Mouse (Mus musculus) intestine, embryonic 16.5 days (tissue): ENCODE measurements around the gene Snai3. TPM values are rescaled to one million over a fixed set of nuclear protein-coding genes. Genes with fewer than 3 reads are reported as not detected.

ENCODE experiments used
- microRNA-seq: library from miRNA; unstranded; fragments of <30 nt; microRNA quantifications from one replicate; pipeline ENCODE4, GENCODE M21; 2016
- polyA plus RNA-seq: library from polyadenylated mRNA; unstranded; fragments of >200 nt; fragmentation: Nextera tagmentation; extraction: Ambion mirVana; gene quantifications from 2 replicates; pipeline ENCODE4 v1.2.1, GENCODE M21; 2015

Gene Snai3
- polyA plus RNA-seq, 1 experiment from 2014 or later: 0.73 TPM

Small RNA genes within 50 kb of the gene (microRNA-seq; reads per million reads assigned to microRNA genes)
- not detected for gene Gm24366

Other genes starting within 250 kb of the Snai3 start
- 2.6 and 2.7 TPM in 2 replicates for gene Zfpm1, start 178.6 kb downstream of the Snai3 start, polyA plus RNA-seq
- not detected in 2 replicates for gene Trhr2, start 100.0 kb downstream of the Snai3 start, polyA plus RNA-seq
- gene Zc3h18, start 84.1 kb downstream of the Snai3 start, polyA plus RNA-seq: 40.5 and 43.1 TPM in 2 replicates
- gene Il17c, start 38.7 kb downstream of the Snai3 start, polyA plus RNA-seq: not detected in 2 replicates
- 338 and 349 TPM in 2 replicates for gene Cyba, start 27.8 kb downstream of the Snai3 start, polyA plus RNA-seq
- gene Mvd, start 17.3 kb downstream of the Snai3 start, polyA plus RNA-seq: 80.4 and 81.7 TPM in 2 replicates
- 29.2 and 30.4 TPM in 2 replicates for gene Rnf166, start 15.3 kb upstream of the Snai3 start, polyA plus RNA-seq
- gene Ctu2, start 15.4 kb upstream of the Snai3 start, polyA plus RNA-seq: 37.9 and 43.6 TPM in 2 replicates
- 9.8 and 11.3 TPM in 2 replicates for gene Piezo1, start 90.6 kb upstream of the Snai3 start, polyA plus RNA-seq
- 36.2 and 40.0 TPM in 2 replicates for gene Cdt1, start 107.3 kb upstream of the Snai3 start, polyA plus RNA-seq
- 736 and 778 TPM in 2 replicates for gene Aprt, start 116.2 kb upstream of the Snai3 start, polyA plus RNA-seq
- gene Galns, start 150.7 kb upstream of the Snai3 start, polyA plus RNA-seq: 22.4 and 27.4 TPM in 2 replicates
- 76.7 and 86.4 TPM in 2 replicates for gene Trappc2l, start 150.9 kb upstream of the Snai3 start, polyA plus RNA-seq
- gene Pabpn1l, start 162.0 kb upstream of the Snai3 start, polyA plus RNA-seq: 0.23 TPM in 1 of 2 replicates, not detected in the other
- gene Cbfa2t3, start 238.4 kb upstream of the Snai3 start, polyA plus RNA-seq: 4.1 and 5.2 TPM in 2 replicates